In genomic region chr14:106176879-106177278, GRCm38 (mm10) we compare ENCODE assay signal across 11 mouse cellular contexts.
DNase-seq lines count a peak whose midpoint lies in the region; ATAC-seq and TF ChIP-seq lines count a peak whose summit lies in the region.
"Had no signal": no experiment of that assay in that cellular context is flagged by ENCODE, and none has a peak within 500 bp of the region (broad histone marks: within the 10 kb centered on the region; RNA-seq: fewer than 3 reads in every experiment).

No protein-coding gene starts in this region.

- DNase-seq in embryo, embryonic 10 days (ENCODE audit: low spot score): peak; percentile 21
- DNase-seq in embryo, embryonic 9.5 days (ENCODE audit: extremely low spot score): no peak
- DNase-seq in midbrain, embryonic 11.5 days (ENCODE audit: low spot score, missing footprints): no peak
- DNase-seq in midbrain, embryonic 10.5 days (ENCODE audit: low spot score): no peak
- peak; percentile 84 for DNase-seq in hindbrain, postnatal 0 days (ENCODE audit: low spot score)
- peak; percentile 83 for DNase-seq in skeletal muscle tissue, adult 2 months (ENCODE audit: low read depth, low spot score)
- DNase-seq in adrenal gland, adult 18-20 months (ENCODE audit: low spot score in 2 of 2): no peak
- DNase-seq in ovary, postnatal 36 days (ENCODE audit: low spot score): no peak
- DNase-seq: kidney, adult 2 months had no signal

- no peak overlapping the region for H3K9ac ChIP-seq in midbrain, embryonic 11.5 days (ENCODE audit: low read length)
- no peak overlapping the region for H3K9ac ChIP-seq in hindbrain, postnatal 0 days (replicated peaks; ENCODE audit: low read length)
- H3K9ac ChIP-seq: embryonic facial prominence, embryonic 15.5 days; lung, embryonic 15.5 days had no signal

- 39% methylated on average over 5 of the region's 5 CpGs for WGBS in midbrain, embryonic 11.5 days
- WGBS in midbrain, embryonic 10.5 days: 52% methylated on average over 5 of the region's 5 CpGs
- 25% methylated on average over 5 of the region's 5 CpGs for whole genome bisulfite sequencing in hindbrain, postnatal 0 days

- H3K27ac ChIP-seq in midbrain, embryonic 11.5 days (ENCODE audit: low read depth, low read length): no peak overlapping the region
- no peak overlapping the region for H3K27ac ChIP-seq in midbrain, embryonic 10.5 days (replicated peaks)
- H3K27ac ChIP-seq in hindbrain, postnatal 0 days: no peak overlapping the region
- H3K27ac ChIP-seq: embryonic facial prominence, embryonic 15.5 days; lung, embryonic 15.5 days had no signal

- TF ChIP-seq CTCF in hindbrain, postnatal 0 days (IDR thresholded peaks at IDR 0.05; ENCODE audit: low read depth): no peak

- H3K4me3 ChIP-seq in midbrain, embryonic 11.5 days (ENCODE audit: low read depth, low read length): no peak overlapping the region
- no peak overlapping the region for H3K4me3 ChIP-seq in midbrain, embryonic 10.5 days
- no peak overlapping the region for H3K4me3 ChIP-seq in hindbrain, postnatal 0 days (ENCODE audit: low read length)
- H3K4me3 ChIP-seq: embryonic facial prominence, embryonic 15.5 days; lung, embryonic 15.5 days had no signal

- H3K4me1 ChIP-seq in midbrain, embryonic 11.5 days (ENCODE audit: control insufficient read depth, insufficient read depth, low read length): peaks cover 2% of the 10 kb centered on the region; the same call in 1 of the 2 replicates
- H3K4me1 ChIP-seq in midbrain, embryonic 10.5 days: peaks cover 16% of the 10 kb centered on the region
- H3K4me1 ChIP-seq in hindbrain, postnatal 0 days (ENCODE audit: insufficient read depth, low read length): no peaks in the 10 kb centered on the region
- H3K4me1 ChIP-seq: embryonic facial prominence, embryonic 15.5 days had no signal

- no peaks in the 10 kb centered on the region for H3K36me3 ChIP-seq in midbrain, embryonic 11.5 days (ENCODE audit: control insufficient read depth, insufficient read depth, low read length)
- no peaks in the 10 kb centered on the region for H3K36me3 ChIP-seq in midbrain, embryonic 10.5 days
- H3K36me3 ChIP-seq in hindbrain, postnatal 0 days (ENCODE audit: insufficient read depth, low read length): no peaks in the 10 kb centered on the region
- H3K36me3 ChIP-seq: embryonic facial prominence, embryonic 15.5 days; lung, embryonic 15.5 days had no signal

- peak; percentile 40; the same call in 1 of the 2 replicates for ATAC-seq in midbrain, embryonic 11.5 days (ENCODE audit: low FRiP score)
- ATAC-seq in hindbrain, postnatal 0 days: peak; percentile 96

- no peaks in the 10 kb centered on the region for H3K9me3 ChIP-seq in midbrain, embryonic 11.5 days (ENCODE audit: control insufficient read depth, low read length)
- H3K9me3 ChIP-seq in midbrain, embryonic 10.5 days (replicated peaks): no peaks in the 10 kb centered on the region
- no peaks in the 10 kb centered on the region for H3K9me3 ChIP-seq in hindbrain, postnatal 0 days (ENCODE audit: low read length)
- H3K9me3 ChIP-seq: embryonic facial prominence, embryonic 15.5 days; lung, embryonic 15.5 days had no signal

- no peaks in the 10 kb centered on the region for H3K27me3 ChIP-seq in midbrain, embryonic 11.5 days (ENCODE audit: control insufficient read depth, insufficient read depth, low read length)
- no peaks in the 10 kb centered on the region for H3K27me3 ChIP-seq in midbrain, embryonic 10.5 days (ENCODE audit: low read depth, poor library complexity, severe bottlenecking)
- no peaks in the 10 kb centered on the region for H3K27me3 ChIP-seq in hindbrain, postnatal 0 days (ENCODE audit: insufficient read depth, low read length)
- H3K27me3 ChIP-seq: embryonic facial prominence, embryonic 15.5 days; lung, embryonic 15.5 days had no signal

- H3K4me2 ChIP-seq in midbrain, embryonic 11.5 days: no peak overlapping the region
- H3K4me2 ChIP-seq in hindbrain, postnatal 0 days (ENCODE audit: low read depth, low read length): no peak overlapping the region
- H3K4me2 ChIP-seq: embryonic facial prominence, embryonic 15.5 days; lung, embryonic 15.5 days had no signal

Comparison
In these comparisons a context has a peak if more than half of its experiments do, and no peak if none do; other contexts are left out.
1. DNase-seq: peak in embryo, embryonic 10 days (single experiment), hindbrain, postnatal 0 days (single experiment) and skeletal muscle tissue, adult 2 months (single experiment); none in embryo, embryonic 9.5 days (single experiment), midbrain, embryonic 11.5 days (single experiment), midbrain, embryonic 10.5 days (single experiment), adrenal gland, adult 18-20 months (0 of 2) and ovary, postnatal 36 days (single experiment).